Mouse (Mus musculus): ENCODE data around the gene Tex12.

GRCm38 (mm10) chr9:50565940-50566339 lies 4.8 kb upstream of the Tex12 start:
- no peak for TF ChIP-seq POLR2A (IDR thresholded peaks at IDR 0.05; ENCODE audit: borderline replicate concordance, insufficient read depth, low read length)
- no peak for TF ChIP-seq CTCF (IDR thresholded peaks at IDR 0.05; ENCODE audit: borderline replicate concordance, insufficient read depth, low read depth, low read length)
